Mouse (Mus musculus): ENCODE measurements around the gene Slc30a2. TPM values are rescaled to one million over a fixed set of nuclear protein-coding genes. Genes with fewer than 3 reads are reported as not detected.
"Not testable (repeated sequence)": the region's sequence is repeated elsewhere in the genome, so short reads cannot be mapped to it uniquely, and the experiment has no call there.

The Slc30a2 gene
- polyA plus RNA-seq (2016; fragmentation: Nextera tagmentation; extraction: Ambion mirVana) = 0.07 TPM in 1 of 2 replicates, not detected in the other

GRCm38 (mm10) chr4:134343071-134344031, at the start of gene Slc30a2:
Gene Slc30a2 (plus strand): TSS chr4:134343181.
- 2% methylated on average over 61 of the region's 61 CpGs for WGBS
- H3K4me1 ChIP-seq = peaks cover 19% of the 10 kb centered on the region
- H3K36me3 ChIP-seq (replicated peaks) = no peaks in the 10 kb centered on the region
- H3K27me3 ChIP-seq (replicated peaks; ENCODE audit: low read depth, poor library complexity, severe bottlenecking) = peaks cover 72% of the 10 kb centered on the region
- H3K9me3 ChIP-seq = peaks cover 5% of the 10 kb centered on the region; the same call in 1 of the 2 replicates
- peak within 1 kb of the TSS; percentile 51 for H3K4me3 ChIP-seq
- DNase-seq (ENCODE audit: low spot score) = peak; percentile 61
- H3K27ac ChIP-seq (replicated peaks) = no peak within 1 kb of the TSS

- no peak overlapping the region for H3K27ac ChIP-seq (replicated peaks)
- DNase-seq (ENCODE audit: low spot score) = no peak
- no peaks in the 10 kb centered on the region for H3K36me3 ChIP-seq (replicated peaks)
- WGBS = 74% methylated on average over 9 of the region's 9 CpGs
- no peaks in the 10 kb centered on the region for H3K9me3 ChIP-seq
- H3K27me3 ChIP-seq (replicated peaks; ENCODE audit: low read depth, poor library complexity, severe bottlenecking) = peaks cover 11% of the 10 kb centered on the region
- H3K4me1 ChIP-seq = peaks cover 9% of the 10 kb centered on the region
- H3K4me3 ChIP-seq = no peak overlapping the region
These were observed 49.3 kb upstream of the Slc30a2 start for GRCm38 (mm10) chr4:134293692-134294163.

- H3K9me3 ChIP-seq; H3K4me1 ChIP-seq; H3K4me3 ChIP-seq; DNase-seq (ENCODE audit: low spot score); H3K36me3 ChIP-seq (replicated peaks); H3K27ac ChIP-seq (replicated peaks): not testable (repeated sequence)
- WGBS = 90% methylated on average over 4 of the region's 4 CpGs
- H3K27me3 ChIP-seq (replicated peaks; ENCODE audit: low read depth, poor library complexity, severe bottlenecking) = peaks cover 11% of the 10 kb centered on the region
These were observed 46.9 kb upstream of the Slc30a2 start for GRCm38 (mm10) chr4:134296096-134296495.

GRCm38 (mm10) chr4:134296523-134296922, 46.5 kb upstream of the Slc30a2 start:
- H3K4me3 ChIP-seq = no peak overlapping the region
- no peaks in the 10 kb centered on the region for H3K9me3 ChIP-seq
- H3K4me1 ChIP-seq = 0 out of 2 replicates have a peak, but pooled peaks cover 4% of the 10 kb centered on the region
- no peaks in the 10 kb centered on the region for H3K36me3 ChIP-seq (replicated peaks)
- H3K27ac ChIP-seq (replicated peaks) = no peak overlapping the region
- H3K27me3 ChIP-seq (replicated peaks; ENCODE audit: low read depth, poor library complexity, severe bottlenecking) = peaks cover 11% of the 10 kb centered on the region
- 92% methylated on average over 4 of the region's 4 CpGs for WGBS
- DNase-seq (ENCODE audit: low spot score) = no peak

- no peaks in the 10 kb centered on the region for H3K9me3 ChIP-seq
- H3K27me3 ChIP-seq (replicated peaks; ENCODE audit: low read depth, poor library complexity, severe bottlenecking) = peaks cover 11% of the 10 kb centered on the region
- H3K27ac ChIP-seq (replicated peaks) = no peak overlapping the region
- H3K4me1 ChIP-seq = 0 out of 2 replicates have a peak, but pooled peaks cover 4% of the 10 kb centered on the region
- no peak for DNase-seq (ENCODE audit: low spot score)
- WGBS = 91% methylated on average over 8 of the region's 8 CpGs
- H3K36me3 ChIP-seq (replicated peaks) = no peaks in the 10 kb centered on the region
- H3K4me3 ChIP-seq = no peak overlapping the region
These were observed 45.6 kb upstream of the Slc30a2 start for GRCm38 (mm10) chr4:134297369-134297768.

GRCm38 (mm10) chr4:134298626-134299497, 44.1 kb upstream of the Slc30a2 start:
- WGBS = 75% methylated on average over 19 of the region's 19 CpGs
- no peaks in the 10 kb centered on the region for H3K9me3 ChIP-seq
- DNase-seq (ENCODE audit: low spot score) = no peak
- H3K36me3 ChIP-seq (replicated peaks) = no peaks in the 10 kb centered on the region
- H3K4me1 ChIP-seq = 0 out of 2 replicates have a peak, but pooled peaks cover 4% of the 10 kb centered on the region
- H3K27me3 ChIP-seq (replicated peaks; ENCODE audit: low read depth, poor library complexity, severe bottlenecking) = no peaks in the 10 kb centered on the region; the same call in 1 of the 2 replicates
- no peak overlapping the region for H3K4me3 ChIP-seq
- no peak overlapping the region for H3K27ac ChIP-seq (replicated peaks)

GRCm38 (mm10) chr4:134299498-134299810, 43.5 kb upstream of the Slc30a2 start:
- DNase-seq (ENCODE audit: low spot score) = no peak
- H3K27ac ChIP-seq (replicated peaks) = no peak overlapping the region
- H3K4me3 ChIP-seq = no peak overlapping the region
- no peaks in the 10 kb centered on the region for H3K36me3 ChIP-seq (replicated peaks)
- H3K27me3 ChIP-seq (replicated peaks; ENCODE audit: low read depth, poor library complexity, severe bottlenecking) = no peaks in the 10 kb centered on the region
- H3K9me3 ChIP-seq = no peaks in the 10 kb centered on the region
- H3K4me1 ChIP-seq = 0 out of 2 replicates have a peak, but pooled peaks cover 4% of the 10 kb centered on the region
- 62% methylated on average over 4 of the region's 4 CpGs for WGBS

GRCm38 (mm10) chr4:134300316-134300715, 42.7 kb upstream of the Slc30a2 start:
- Histone ChIP-seq H3K4me3 (no peak overlapping the region), H3K9me3 (no peaks in the 10 kb centered on the region), H3K27ac (replicated peaks) (no peak overlapping the region), H3K27me3 (replicated peaks; ENCODE audit: low read depth, poor library complexity, severe bottlenecking) (no peaks in the 10 kb centered on the region), H3K36me3 (replicated peaks) (no peaks in the 10 kb centered on the region), H3K4me1 (0 out of 2 replicates have a peak, but pooled peaks cover 4% of the 10 kb centered on the region)
- WGBS = 79% methylated on average over 9 of the region's 9 CpGs
- no peak for DNase-seq (ENCODE audit: low spot score)

GRCm38 (mm10) chr4:134302084-134302483, 40.9 kb upstream of the Slc30a2 start:
- Histone ChIP-seq H3K4me3 (no peak overlapping the region), H3K36me3 (replicated peaks) (no peaks in the 10 kb centered on the region), H3K9me3 (no peaks in the 10 kb centered on the region), H3K27me3 (replicated peaks; ENCODE audit: low read depth, poor library complexity, severe bottlenecking) (no peaks in the 10 kb centered on the region), H3K27ac (replicated peaks) (no peak overlapping the region), H3K4me1 (peaks cover 7% of the 10 kb centered on the region)
- DNase-seq (ENCODE audit: low spot score) = no peak
- WGBS = 81% methylated on average over 5 of the region's 5 CpGs

GRCm38 (mm10) chr4:134306963-134307362, 36.0 kb upstream of the Slc30a2 start:
- peaks cover 12% of the 10 kb centered on the region for H3K4me1 ChIP-seq
- 72% methylated on average over 2 of the region's 2 CpGs for WGBS
- H3K4me3 ChIP-seq = no peak overlapping the region
- H3K9me3 ChIP-seq = no peaks in the 10 kb centered on the region
- no peak overlapping the region for H3K27ac ChIP-seq (replicated peaks)
- no peaks in the 10 kb centered on the region for H3K27me3 ChIP-seq (replicated peaks; ENCODE audit: low read depth, poor library complexity, severe bottlenecking)
- DNase-seq (ENCODE audit: low spot score) = no peak
- no peaks in the 10 kb centered on the region for H3K36me3 ChIP-seq (replicated peaks)

- Histone ChIP-seq H3K27ac (replicated peaks) (peak overlapping the region; percentile 49; the same call in 1 of the 2 replicates), H3K4me1 (peaks cover 12% of the 10 kb centered on the region), H3K4me3 (peak overlapping the region; percentile 27; the same call in 1 of the 2 replicates), H3K36me3 (replicated peaks) (no peaks in the 10 kb centered on the region), H3K27me3 (replicated peaks; ENCODE audit: low read depth, poor library complexity, severe bottlenecking) (no peaks in the 10 kb centered on the region), H3K9me3 (no peaks in the 10 kb centered on the region)
- 13% methylated on average over 12 of the region's 12 CpGs for WGBS
- peak; percentile 67 for DNase-seq (ENCODE audit: low spot score)
These were observed 35.5 kb upstream of the Slc30a2 start for GRCm38 (mm10) chr4:134307367-134308072.

GRCm38 (mm10) chr4:134310106-134310505, 32.9 kb upstream of the Slc30a2 start:
- H3K27me3 ChIP-seq (replicated peaks; ENCODE audit: low read depth, poor library complexity, severe bottlenecking) = no peaks in the 10 kb centered on the region
- H3K4me3 ChIP-seq = no peak overlapping the region
- no peak for DNase-seq (ENCODE audit: low spot score)
- H3K27ac ChIP-seq (replicated peaks) = no peak overlapping the region
- 85% methylated on average over 7 of the region's 7 CpGs for WGBS
- peaks cover 22% of the 10 kb centered on the region for H3K4me1 ChIP-seq
- 0 out of 2 replicates have a peak, but pooled peaks cover 2% of the 10 kb centered on the region for H3K9me3 ChIP-seq
- H3K36me3 ChIP-seq (replicated peaks) = no peaks in the 10 kb centered on the region

Measured in embryonic facial prominence, embryonic 10.5 days (tissue).